Mouse (Mus musculus) liver, embryonic 14.5 days (tissue): Measurements from ENCODE around the gene Lrrc30.

Source experiments
- CTCF ChIP-seq: IDR thresholded peaks from 2 replicates; pipeline ENCODE4 v1.5.1; 2016; ENCODE audit warnings: antibody characterized with exemption, low read depth, control low read depth
- EP300 ChIP-seq: IDR thresholded peaks from 2 replicates; pipeline ENCODE4 v1.6.1; 2016; ENCODE audit warnings: antibody characterized with exemption, low read depth

DNA sequence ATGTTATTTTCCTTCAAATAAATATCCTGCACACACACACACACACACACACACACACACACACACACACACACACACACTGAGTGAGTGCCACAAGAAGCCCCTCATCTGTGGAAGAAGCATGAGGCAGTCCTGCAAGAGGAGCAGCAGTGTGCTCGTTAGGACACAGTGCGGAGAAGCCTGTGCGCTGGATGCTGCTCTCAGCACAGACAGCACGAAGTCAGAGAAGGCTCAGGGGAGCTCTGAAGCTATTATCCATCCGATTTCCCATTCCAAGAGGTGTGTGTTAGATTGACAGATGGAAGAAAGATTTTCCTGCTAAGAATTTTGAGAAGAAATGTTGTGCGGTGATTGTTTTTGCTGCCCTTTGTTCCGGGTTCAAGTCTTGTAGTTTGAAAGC, 13.5 kb downstream of the Lrrc30 start:
- no peak for TF ChIP-seq EP300
- TF ChIP-seq CTCF = no peak
